Mouse (Mus musculus) CH12.LX (cell line): ENCODE data around the gene Prm3.

Experiments used
- CHD1 ChIP-seq: IDR thresholded peaks from 2 replicates; pipeline ENCODE4 v1.6.1; 2012; ENCODE audit warnings: low read depth, low read length, improper control_type of control experiment, inconsistent platforms
- CTCF ChIP-seq, 2 experiments: IDR thresholded peaks in 1 of 2; conservative IDR thresholded peaks in 1 of 2; 2 replicates each; pipeline ENCODE4 v1.5.1; 2011 to 2012; ENCODE audit warnings: low read depth in 2 of 2, low read length in 2 of 2, improper control_type of control experiment in 1 of 2, inconsistent platforms in 1 of 2, mild to moderate bottlenecking in 1 of 2, moderate library complexity in 1 of 2
- EP300 ChIP-seq: IDR thresholded peaks from 2 replicates; pipeline ENCODE4 v1.6.1; 2011; ENCODE audit warnings: low read length, improper control_type of control experiment
- MAX ChIP-seq: IDR thresholded peaks from 2 replicates; pipeline ENCODE4 v1.6.1; 2011; ENCODE audit warnings: low read length, improper control_type of control experiment
- MYC ChIP-seq: IDR thresholded peaks from 2 replicates; pipeline ENCODE4 v1.6.1; 2011; ENCODE audit warnings: low read depth, mild to moderate bottlenecking, improper control_type of control experiment, low read length
- NELFE ChIP-seq: IDR thresholded peaks from 2 replicates; pipeline ENCODE4 v1.6.1; 2011; ENCODE audit warnings: low read depth, low read length, improper control_type of control experiment
- POLR2A ChIP-seq: IDR thresholded peaks from 2 replicates; pipeline ENCODE4 v1.6.1; 2011; ENCODE audit warnings: low read depth, mild to moderate bottlenecking, improper control_type of control experiment, low read length
- USF2 ChIP-seq: conservative IDR thresholded peaks from 2 replicates; pipeline ENCODE4 v1.6.1; 2011; ENCODE audit warnings: low read depth, low read length, improper control_type of control experiment
- ZKSCAN1 ChIP-seq: IDR thresholded peaks from 2 replicates; pipeline ENCODE4 v1.6.1; 2012; ENCODE audit warnings: low read depth, inconsistent platforms, low read length, improper control_type of control experiment, borderline replicate concordance

- TF ChIP-seq USF2 (no peak), EP300 (no peak), CTCF (conservative IDR thresholded peaks at IDR 0.05 in 1 of 2, IDR thresholded peaks at IDR 0.05 in 1 of 2; ENCODE audit: low read depth in 2 of 2, low read length in 2 of 2) (no peak), POLR2A (no peak), ZKSCAN1 (no peak), MAX (no peak), CHD1 (no peak), NELFE (no peak), MYC (no peak)
Measured at GRCm38 (mm10) chr16:10754521-10755296, 36.0 kb downstream of the Prm3 start.
